ENCODE assay signal across 8 mouse cellular contexts in the genomic region with DNA sequence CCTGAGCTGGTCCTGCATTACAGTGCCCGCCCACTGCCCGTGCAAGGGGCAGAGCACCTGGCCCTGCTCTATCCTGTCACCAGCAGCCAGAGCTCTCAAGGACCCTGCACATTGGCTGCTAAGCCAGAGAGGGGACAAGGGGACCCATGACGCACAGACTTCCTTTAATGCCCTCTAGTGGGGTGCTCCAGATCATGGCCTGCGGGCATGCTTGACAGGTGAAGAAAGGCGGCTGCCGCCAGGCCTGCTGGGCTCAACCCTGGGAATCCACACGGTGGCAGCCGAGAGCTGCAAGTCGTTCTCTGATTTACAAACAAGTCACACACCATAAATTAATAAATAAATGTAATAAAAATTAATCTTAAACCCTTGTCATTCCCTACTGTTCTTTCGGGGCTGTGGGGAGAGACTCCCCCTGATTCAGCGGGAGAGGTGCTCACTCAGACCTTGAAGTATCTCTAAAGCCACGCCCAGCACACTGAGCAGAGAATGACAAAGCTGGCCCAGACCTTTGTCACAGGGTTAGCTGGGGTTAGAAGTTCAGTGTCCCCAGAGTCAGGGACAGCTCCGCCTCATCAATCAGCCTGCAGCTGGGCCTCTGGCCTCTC. TPM values are rescaled to one million over a fixed set of nuclear protein-coding genes. Genes with fewer than 3 reads are reported as not detected.
A peak's percentile ranks its signal among the peaks of the same experiment; 100 is the strongest.
DNase-seq lines count a peak whose midpoint lies in the region; ATAC-seq and TF ChIP-seq lines count a peak whose summit lies in the region.

No protein-coding gene starts in this region.

- H3K36me3 ChIP-seq in forebrain, postnatal 0 days (ENCODE audit: insufficient read depth) = peaks cover 17% of the 10 kb centered on the region
- peaks cover 21% of the 10 kb centered on the region for H3K36me3 ChIP-seq in hindbrain, embryonic 14.5 days (replicated peaks; ENCODE audit: control insufficient read depth, insufficient read depth)

- H3K4me1 ChIP-seq in forebrain, postnatal 0 days (ENCODE audit: insufficient read depth) = peaks cover 5% of the 10 kb centered on the region; the same call in 1 of the 2 replicates
- peaks cover 7% of the 10 kb centered on the region for H3K4me1 ChIP-seq in hindbrain, embryonic 14.5 days (replicated peaks; ENCODE audit: control insufficient read depth, insufficient read depth, low read length)

- intact Hi-C loops in left cerebral cortex, postnatal 14 days (cut with DNase I) = no loop called here

- no peak overlapping the region for H3K4me3 ChIP-seq in forebrain, postnatal 0 days (ENCODE audit: low read depth, low read length)
- no peak overlapping the region for H3K4me3 ChIP-seq in hindbrain, embryonic 14.5 days (replicated peaks; ENCODE audit: low read length)

- ATAC-seq in forebrain, postnatal 0 days = peak; percentile 80
- peak; percentile 75 for ATAC-seq in hindbrain, embryonic 14.5 days (ENCODE audit: low FRiP score)
- ATAC-seq in megakaryocyte progenitor cell, adult 5-6 weeks (replicated peaks; ENCODE audit: poor library complexity) = peak; percentile 98

- H3K9me3 ChIP-seq in forebrain, postnatal 0 days (ENCODE audit: low read length) = no peaks in the 10 kb centered on the region
- H3K9me3 ChIP-seq in hindbrain, embryonic 14.5 days (ENCODE audit: control insufficient read depth, low read length) = no peaks in the 10 kb centered on the region

- no peak overlapping the region for H3K4me2 ChIP-seq in forebrain, postnatal 0 days (ENCODE audit: low read depth)
- H3K4me2 ChIP-seq in hindbrain, embryonic 14.5 days (replicated peaks) = peak overlapping the region; percentile 16; the same call in 1 of the 2 replicates

- peak; percentile 83 for DNase-seq in R1 (ENCODE audit: low read depth, low spot score)
- peak; percentile 88 for DNase-seq in cerebellum, adult 18-20 months
- DNase-seq in forebrain, postnatal 0 days = peak; percentile 84
- peak; percentile 81 for DNase-seq in hindbrain, embryonic 14.5 days (ENCODE audit: low spot score)
- DNase-seq in left cerebral cortex, postnatal 14 days (ENCODE audit: low spot score in 2 of 2) = peak; percentile 76 to 81
- peak; percentile 81 to 85 for DNase-seq in right cerebral cortex, adult 2 months (ENCODE audit: low spot score in 2 of 2)
- peak; percentile 72 for DNase-seq in yolk sac, embryonic 10.5 days (ENCODE audit: low spot score)

- H3K27me3 ChIP-seq in forebrain, postnatal 0 days (ENCODE audit: insufficient read depth, low read length) = no peaks in the 10 kb centered on the region
- no peaks in the 10 kb centered on the region for H3K27me3 ChIP-seq in hindbrain, embryonic 14.5 days (ENCODE audit: control insufficient read depth, insufficient read depth, low read length)

- peak; percentile 79 for TF ChIP-seq CTCF in forebrain, postnatal 0 days (IDR thresholded peaks at IDR 0.05; ENCODE audit: low read depth)

- H3K9ac ChIP-seq in forebrain, postnatal 0 days = no peak overlapping the region
- H3K9ac ChIP-seq in hindbrain, embryonic 14.5 days = peak overlapping the region; percentile 36

- no peak overlapping the region for H3K27ac ChIP-seq in forebrain, postnatal 0 days (ENCODE audit: low read depth, low read length)
- peak overlapping the region; percentile 70 for H3K27ac ChIP-seq in hindbrain, embryonic 14.5 days

- WGBS in forebrain, postnatal 0 days = 19% methylated on average over 13 of the region's 13 CpGs
- 14% methylated on average over 13 of the region's 13 CpGs for WGBS in hindbrain, embryonic 14.5 days

RNA-seq across cellular contexts. Expression of a gene that starts 6.1 kb away (rescaled TPM):
- 124 and 152 TPM in 2 replicates for total RNA-seq in forebrain, postnatal 0 days (2014; rRNA removed)
- 106 and 116 TPM in 2 replicates for polyA plus RNA-seq in forebrain, postnatal 0 days (2015; fragmentation: Nextera tagmentation; extraction: Ambion mirVana)
- 149 and 167 TPM in 2 replicates for polyA plus RNA-seq in hindbrain, embryonic 14.5 days (2014; fragmentation: Nextera tagmentation; extraction: Ambion mirVana)
- total RNA-seq in left cerebral cortex, postnatal 14 days (2021) = 10 to 100 TPM; 34.3 to 39.5 TPM
- 0.39 and 0.98 TPM in 2 replicates for total RNA-seq in megakaryocyte progenitor cell, adult 5-6 weeks (2015)
- total RNA-seq in megakaryocyte progenitor cell, adult 5-6 weeks (2017) = not detected in 2 replicates

RNA-seq across cellular contexts. Expression of a gene that starts 9.9 kb away (rescaled TPM):
- total RNA-seq in forebrain, postnatal 0 days (2014; rRNA removed) = 106 and 113 TPM in 2 replicates
- polyA plus RNA-seq in forebrain, postnatal 0 days (2015; fragmentation: Nextera tagmentation; extraction: Ambion mirVana) = 162 and 169 TPM in 2 replicates
- polyA plus RNA-seq in hindbrain, embryonic 14.5 days (2014; fragmentation: Nextera tagmentation; extraction: Ambion mirVana) = 167 and 175 TPM in 2 replicates
- 10 to 100 TPM; 89.9 to 97.3 TPM for total RNA-seq in left cerebral cortex, postnatal 14 days (2021)
- not detected in 2 replicates for total RNA-seq in megakaryocyte progenitor cell, adult 5-6 weeks (2015)
- total RNA-seq in megakaryocyte progenitor cell, adult 5-6 weeks (2017) = not detected in 2 replicates

RNA-seq across cellular contexts. Expression of a gene that starts 17.5 kb away (rescaled TPM):
- total RNA-seq in forebrain, postnatal 0 days (2014; rRNA removed) = 12.9 and 15.2 TPM in 2 replicates
- 12.9 and 15.2 TPM in 2 replicates for polyA plus RNA-seq in forebrain, postnatal 0 days (2015; fragmentation: Nextera tagmentation; extraction: Ambion mirVana)
- 15.9 and 18.1 TPM in 2 replicates for polyA plus RNA-seq in hindbrain, embryonic 14.5 days (2014; fragmentation: Nextera tagmentation; extraction: Ambion mirVana)
- total RNA-seq in left cerebral cortex, postnatal 14 days (2021) = 10 to 100 TPM; 14.2 to 15.0 TPM
- total RNA-seq in megakaryocyte progenitor cell, adult 5-6 weeks (2015) = 7.4 and 11.0 TPM in 2 replicates
- total RNA-seq in megakaryocyte progenitor cell, adult 5-6 weeks (2017) = 21.8 and 23.3 TPM in 2 replicates

RNA-seq across cellular contexts. Expression of a gene that starts 23.9 kb away (rescaled TPM):
- total RNA-seq in forebrain, postnatal 0 days (2014; rRNA removed) = 2.1 and 3.4 TPM in 2 replicates
- 6.4 and 7.7 TPM in 2 replicates for polyA plus RNA-seq in forebrain, postnatal 0 days (2015; fragmentation: Nextera tagmentation; extraction: Ambion mirVana)
- 5.6 and 8.1 TPM in 2 replicates for polyA plus RNA-seq in hindbrain, embryonic 14.5 days (2014; fragmentation: Nextera tagmentation; extraction: Ambion mirVana)
- 1 to 10 TPM; 2.0 to 3.3 TPM for total RNA-seq in left cerebral cortex, postnatal 14 days (2021)
- total RNA-seq in megakaryocyte progenitor cell, adult 5-6 weeks (2015) = 14.4 and 20.5 TPM in 2 replicates
- 13.8 and 17.7 TPM in 2 replicates for total RNA-seq in megakaryocyte progenitor cell, adult 5-6 weeks (2017)

RNA-seq across cellular contexts. Expression of a gene that starts 27.1 kb away (rescaled TPM):
- total RNA-seq in forebrain, postnatal 0 days (2014; rRNA removed) = 5.7 and 6.5 TPM in 2 replicates
- polyA plus RNA-seq in forebrain, postnatal 0 days (2015; fragmentation: Nextera tagmentation; extraction: Ambion mirVana) = 5.4 and 6.0 TPM in 2 replicates
- 9.4 and 10.5 TPM in 2 replicates for polyA plus RNA-seq in hindbrain, embryonic 14.5 days (2014; fragmentation: Nextera tagmentation; extraction: Ambion mirVana)
- 1 to 10 TPM; 2.9 to 3.6 TPM for total RNA-seq in left cerebral cortex, postnatal 14 days (2021)
- total RNA-seq in megakaryocyte progenitor cell, adult 5-6 weeks (2015) = 3.8 and 5.5 TPM in 2 replicates
- total RNA-seq in megakaryocyte progenitor cell, adult 5-6 weeks (2017) = 4.8 and 5.2 TPM in 2 replicates

Comparison
In these comparisons a context has a peak if more than half of its experiments do, and no peak if none do; other contexts are left out.
1. RNA of a gene that starts 6.1 kb away (total RNA-seq): 124 to 152 TPM in forebrain, postnatal 0 days and 34.3 to 39.5 TPM in left cerebral cortex, postnatal 14 days; 0.39 to 0.98 TPM in megakaryocyte progenitor cell, adult 5-6 weeks; every median in the first group is over 10 times any median in the second.
2. RNA of a gene that starts 9.9 kb away (total RNA-seq): 106 to 113 TPM in forebrain, postnatal 0 days and 89.9 to 97.3 TPM in left cerebral cortex, postnatal 14 days; not detected in megakaryocyte progenitor cell, adult 5-6 weeks; every median in the first group is over 10 times any median in the second.
3. Peak in every context shown above with its lines, with median percentiles within 50 percentile points of each other: DNase-seq and ATAC-seq.